Mouse (Mus musculus): Measurements from ENCODE around the gene Dlg5.

DNA sequence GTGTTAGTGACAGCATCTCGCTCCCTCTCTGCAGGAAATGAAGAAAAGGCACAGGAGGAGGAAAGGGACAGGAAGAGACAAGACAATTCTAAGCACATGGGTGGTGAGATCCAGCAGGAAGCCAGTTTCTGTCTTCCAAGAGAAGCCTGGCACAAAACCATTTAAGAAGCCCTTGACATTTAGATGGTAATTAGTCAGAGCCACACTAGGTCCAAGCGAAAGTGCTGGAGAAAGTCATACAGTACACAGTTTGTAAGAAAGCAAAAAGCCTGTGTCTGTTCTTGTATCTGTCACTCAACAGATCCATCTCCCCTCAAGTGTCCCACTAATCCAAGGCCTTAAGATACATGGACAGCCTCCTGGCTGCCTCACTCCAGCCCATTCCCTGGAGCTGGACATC, 3.7 kb downstream of the Dlg5 start:
- TF ChIP-seq CTCF (conservative IDR thresholded peaks at IDR 0.05; ENCODE audit: low read length) = no peak
- no peak for TF ChIP-seq NANOG (IDR thresholded peaks at IDR 0.05; ENCODE audit: borderline replicate concordance, low read length)
- no peak for TF ChIP-seq POU5F1 (IDR thresholded peaks at IDR 0.05; ENCODE audit: borderline replicate concordance, low read length)
